Mouse (Mus musculus) c-Kit-positive CD71-positive TER-119-positive erythroid progenitor cells, embryonic 14.5 days (primary cell): ENCODE measurements around the gene Anxa8.

ENCODE experiments used
- DNase-seq: peaks from one replicate; pipeline ENCODE4 v3.0.0-alpha.2; 2013; ENCODE audit warnings: low spot score

The Anxa8 gene

GRCm38 (mm10) chr14:34119046-34119723 is 33.4 kb downstream of the Anxa8 start:
- DNase-seq = no peak

GRCm38 (mm10) chr14:34120016-34120910 is 34.5 kb downstream of the Anxa8 start:
- DNase-seq = no peak

GRCm38 (mm10) chr14:34120923-34121351 is 35.2 kb downstream of the Anxa8 start:
- no peak for DNase-seq

- no peak for DNase-seq
Measured at GRCm38 (mm10) chr14:34121691-34122090, 35.9 kb downstream of the Anxa8 start.

GRCm38 (mm10) chr14:34131216-34131615 is 45.4 kb downstream of the Anxa8 start:
- DNase-seq = no peak

GRCm38 (mm10) chr14:34135391-34135790 is 49.6 kb downstream of the Anxa8 start:
- no peak for DNase-seq

- DNase-seq = no peak
Measured at GRCm38 (mm10) chr14:34139671-34140664, 54.2 kb downstream of the Anxa8 start.

- no peak for DNase-seq
Measured at GRCm38 (mm10) chr14:34142316-34142715, 56.5 kb downstream of the Anxa8 start.

- no peak for DNase-seq
Measured at GRCm38 (mm10) chr14:34142915-34143314, 57.1 kb downstream of the Anxa8 start.
